Comparison of ENCODE assay signal across 28 mouse cellular contexts in the genomic region with DNA sequence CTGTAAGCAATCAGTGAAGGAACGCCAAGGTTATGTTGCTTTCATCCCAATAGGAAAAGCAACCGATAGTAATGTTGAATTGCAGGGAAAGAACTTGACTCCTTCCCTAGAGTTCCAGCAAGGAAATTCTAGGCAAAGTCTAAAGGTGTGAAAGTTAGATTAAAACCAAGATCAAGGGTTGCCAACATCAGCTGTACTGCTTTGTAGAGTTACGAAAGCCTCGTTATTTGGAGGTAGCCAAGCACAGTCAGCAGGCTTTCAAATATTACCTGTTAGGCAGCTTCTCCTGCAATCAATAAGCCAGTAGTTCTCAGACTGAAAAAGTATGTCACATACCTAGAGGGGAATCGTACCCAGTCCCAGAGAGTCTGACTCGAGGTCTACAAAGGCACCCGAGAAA. TPM values are rescaled to one million over a fixed set of nuclear protein-coding genes. Genes with fewer than 3 reads are reported as not detected.
A peak's percentile ranks its signal among the peaks of the same experiment; 100 is the strongest.
DNase-seq lines count a peak whose midpoint lies in the region; ATAC-seq and TF ChIP-seq lines count a peak whose summit lies in the region.
"Had no signal": no experiment of that assay in that cellular context is flagged by ENCODE, and none has a peak within 500 bp of the region (broad histone marks: within the 10 kb centered on the region; RNA-seq: fewer than 3 reads in every experiment).

No protein-coding gene starts in this region.

- TF ChIP-seq CTCF in kidney, adult 2 months (conservative IDR thresholded peaks at IDR 0.05; ENCODE audit: insufficient read depth, insufficient read length, low read depth, low read length): no peak
- no peak for TF ChIP-seq CTCF in liver, postnatal 0 days (IDR thresholded peaks at IDR 0.05; ENCODE audit: low read depth)
- TF ChIP-seq CTCF in gastrocnemius, adult 2 months (IDR thresholded peaks at IDR 0.05): no peak

- no peaks in the 10 kb centered on the region for H3K9me3 ChIP-seq in intestine, embryonic 14.5 days (ENCODE audit: control insufficient read depth, low read length)
- no peaks in the 10 kb centered on the region for H3K9me3 ChIP-seq in intestine, embryonic 15.5 days
- no peaks in the 10 kb centered on the region for H3K9me3 ChIP-seq in kidney, embryonic 16.5 days (ENCODE audit: low read length)
- no peaks in the 10 kb centered on the region for H3K9me3 ChIP-seq in liver, postnatal 0 days (ENCODE audit: low read length)
- no peaks in the 10 kb centered on the region for H3K9me3 ChIP-seq in liver, embryonic 11.5 days (ENCODE audit: control insufficient read depth, low read length)
- H3K9me3 ChIP-seq: G1E; heart, embryonic 12.5 days; heart, embryonic 15.5 days; hindbrain, embryonic 10.5 days; hindbrain, embryonic 13.5 days had no signal

- no peak for TF ChIP-seq POLR2A in kidney, adult 2 months (IDR thresholded peaks at IDR 0.05; ENCODE audit: low read depth, low read length)

- H3K27ac ChIP-seq in intestine, embryonic 14.5 days (ENCODE audit: low read depth): no peak overlapping the region
- H3K27ac ChIP-seq in intestine, embryonic 15.5 days: no peak overlapping the region
- peak overlapping the region; percentile 87 for H3K27ac ChIP-seq in kidney, adult 2 months (ENCODE audit: insufficient read depth, low read depth, low read length)
- no peak overlapping the region for H3K27ac ChIP-seq in kidney, embryonic 16.5 days (ENCODE audit: low read length)
- peak overlapping the region; percentile 12; the same call in 1 of the 2 replicates for H3K27ac ChIP-seq in liver, postnatal 0 days (ENCODE audit: low read depth)
- H3K27ac ChIP-seq in liver, embryonic 11.5 days (ENCODE audit: low read depth, low read length): no peak overlapping the region
- no peak overlapping the region for H3K27ac ChIP-seq in gastrocnemius, adult 2 months
- H3K27ac ChIP-seq: heart, embryonic 15.5 days; hindbrain, embryonic 10.5 days; hindbrain, embryonic 13.5 days had no signal

- DNase-seq in intestine, embryonic 14.5 days (ENCODE audit: low spot score): peak; percentile 16
- DNase-seq in kidney, adult 2 months: peak; percentile 81
- DNase-seq in liver, postnatal 0 days: no peak
- DNase-seq in liver, embryonic 11.5 days (ENCODE audit: low spot score): no peak
- DNase-seq in gastrocnemius, adult 2 months: no peak
- DNase-seq: adrenal gland, postnatal 10 days; adrenal gland, postnatal 36 days; B cell, adult 2 months; cerebellum, adult 18-20 months; cerebellum, adult 9-10 months; cerebellum, postnatal 14 days; gastrocnemius, postnatal 10 days; gastrocnemius, postnatal 36 days; heart, postnatal 10 days; heart, postnatal 36 days had no signal

- WGBS in intestine, embryonic 14.5 days: 86% methylated on average over 7 of the region's 7 CpGs
- 83% methylated on average over 7 of the region's 7 CpGs for WGBS in intestine, embryonic 15.5 days
- WGBS in kidney, adult 2 months: 64% methylated on average over 7 of the region's 7 CpGs
- WGBS in kidney, embryonic 16.5 days: 86% methylated on average over 7 of the region's 7 CpGs
- 77% methylated on average over 7 of the region's 7 CpGs for WGBS in liver, postnatal 0 days (ENCODE audit: insufficient replicate concordance)
- 86% methylated on average over 7 of the region's 7 CpGs for WGBS in liver, embryonic 11.5 days

- ATAC-seq in intestine, embryonic 14.5 days (replicated peaks; ENCODE audit: low FRiP score, low TSS enrichment, low read depth): no peak
- ATAC-seq in intestine, embryonic 15.5 days: no peak
- ATAC-seq in kidney, embryonic 16.5 days (ENCODE audit: low FRiP score, low TSS enrichment): no peak
- no peak for ATAC-seq in liver, postnatal 0 days
- ATAC-seq in liver, embryonic 11.5 days (replicated peaks; ENCODE audit: low FRiP score): no peak
- ATAC-seq: forebrain, embryonic 14.5 days; hindbrain, embryonic 16.5 days; Patski had no signal

- H3K9ac ChIP-seq in intestine, embryonic 14.5 days (ENCODE audit: low read length): no peak overlapping the region
- H3K9ac ChIP-seq in intestine, embryonic 15.5 days: no peak overlapping the region
- no peak overlapping the region for H3K9ac ChIP-seq in kidney, embryonic 16.5 days (replicated peaks; ENCODE audit: low read length)
- no peak overlapping the region for H3K9ac ChIP-seq in liver, postnatal 0 days (replicated peaks)
- H3K9ac ChIP-seq in liver, embryonic 11.5 days (ENCODE audit: low read depth, low read length): no peak overlapping the region
- H3K9ac ChIP-seq: heart, embryonic 12.5 days; heart, embryonic 15.5 days; hindbrain, embryonic 13.5 days had no signal

- TF ChIP-seq EP300 in liver, postnatal 0 days (IDR thresholded peaks at IDR 0.05; ENCODE audit: low read depth): no peak

- H3K4me3 ChIP-seq in intestine, embryonic 14.5 days (ENCODE audit: low read depth, low read length): no peak overlapping the region
- no peak overlapping the region for H3K4me3 ChIP-seq in intestine, embryonic 15.5 days (replicated peaks)
- no peak overlapping the region for H3K4me3 ChIP-seq in kidney, adult 2 months (ENCODE audit: insufficient read depth, low read depth, low read length)
- H3K4me3 ChIP-seq in kidney, embryonic 16.5 days (ENCODE audit: low read length): no peak overlapping the region
- no peak overlapping the region for H3K4me3 ChIP-seq in liver, postnatal 0 days (ENCODE audit: low read depth, low read length)
- no peak overlapping the region for H3K4me3 ChIP-seq in liver, embryonic 11.5 days (ENCODE audit: low read depth, low read length)
- H3K4me3 ChIP-seq in gastrocnemius, adult 2 months: no peak overlapping the region
- H3K4me3 ChIP-seq: heart, embryonic 12.5 days; heart, embryonic 15.5 days; hindbrain, embryonic 10.5 days; hindbrain, embryonic 13.5 days had no signal

- no peaks in the 10 kb centered on the region for H3K27me3 ChIP-seq in intestine, embryonic 14.5 days (replicated peaks; ENCODE audit: control insufficient read depth, insufficient read depth, low read length)
- H3K27me3 ChIP-seq in intestine, embryonic 15.5 days (replicated peaks): no peaks in the 10 kb centered on the region
- H3K27me3 ChIP-seq in kidney, adult 2 months (replicated peaks; ENCODE audit: control insufficient read depth, insufficient read depth, low read length): no peaks in the 10 kb centered on the region
- no peaks in the 10 kb centered on the region for H3K27me3 ChIP-seq in kidney, embryonic 16.5 days (ENCODE audit: insufficient read depth, low read length)
- H3K27me3 ChIP-seq in liver, postnatal 0 days (ENCODE audit: insufficient read depth, low read length): no peaks in the 10 kb centered on the region
- H3K27me3 ChIP-seq in liver, embryonic 11.5 days (replicated peaks; ENCODE audit: control insufficient read depth, insufficient read depth, low read length): no peaks in the 10 kb centered on the region
- H3K27me3 ChIP-seq: CH12.LX; heart, embryonic 12.5 days; heart, embryonic 15.5 days; hindbrain, embryonic 13.5 days; Patski had no signal

- H3K4me2 ChIP-seq in intestine, embryonic 14.5 days (ENCODE audit: low read length): no peak overlapping the region
- H3K4me2 ChIP-seq in intestine, embryonic 15.5 days (replicated peaks): no peak overlapping the region
- no peak overlapping the region for H3K4me2 ChIP-seq in kidney, embryonic 16.5 days (replicated peaks; ENCODE audit: low read depth, low read length)
- H3K4me2 ChIP-seq in liver, postnatal 0 days (ENCODE audit: low read depth, low read length): no peak overlapping the region
- H3K4me2 ChIP-seq in liver, embryonic 11.5 days: no peak overlapping the region
- H3K4me2 ChIP-seq: heart, embryonic 12.5 days; heart, embryonic 15.5 days; hindbrain, embryonic 13.5 days had no signal

- no peaks in the 10 kb centered on the region for H3K36me3 ChIP-seq in intestine, embryonic 14.5 days (ENCODE audit: control insufficient read depth, insufficient read depth, low read length)
- H3K36me3 ChIP-seq in intestine, embryonic 15.5 days: no peaks in the 10 kb centered on the region
- no peaks in the 10 kb centered on the region; the same call in 1 of the 2 replicates for H3K36me3 ChIP-seq in kidney, adult 2 months (ENCODE audit: control insufficient read depth, insufficient read depth, low read length)
- no peaks in the 10 kb centered on the region for H3K36me3 ChIP-seq in kidney, embryonic 16.5 days (ENCODE audit: insufficient read depth, low read length)
- no peaks in the 10 kb centered on the region for H3K36me3 ChIP-seq in liver, postnatal 0 days (replicated peaks; ENCODE audit: insufficient read depth, low read length)
- no peaks in the 10 kb centered on the region for H3K36me3 ChIP-seq in liver, embryonic 11.5 days (ENCODE audit: control insufficient read depth, insufficient read depth, low read length)
- H3K36me3 ChIP-seq: G1E; heart, embryonic 12.5 days; heart, embryonic 15.5 days; hindbrain, embryonic 10.5 days; hindbrain, embryonic 13.5 days had no signal

- intact Hi-C loops in gastrocnemius, adult 2 months (cut with DNase I): no loop called here

- H3K4me1 ChIP-seq in intestine, embryonic 14.5 days (replicated peaks; ENCODE audit: control insufficient read depth, insufficient read depth, low read length): no peaks in the 10 kb centered on the region
- no peaks in the 10 kb centered on the region for H3K4me1 ChIP-seq in intestine, embryonic 15.5 days (replicated peaks)
- H3K4me1 ChIP-seq in kidney, adult 2 months (ENCODE audit: control insufficient read depth, insufficient read depth, low read length): peaks cover 16% of the 10 kb centered on the region
- 0 out of 2 replicates have a peak, but pooled peaks cover 3% of the 10 kb centered on the region for H3K4me1 ChIP-seq in kidney, embryonic 16.5 days (ENCODE audit: insufficient read depth, low read length)
- H3K4me1 ChIP-seq in liver, postnatal 0 days (ENCODE audit: insufficient read depth): peaks cover 11% of the 10 kb centered on the region
- H3K4me1 ChIP-seq in liver, embryonic 11.5 days (replicated peaks; ENCODE audit: control insufficient read depth, insufficient read depth, low read length): peaks cover 3% of the 10 kb centered on the region
- H3K4me1 ChIP-seq: hindbrain, embryonic 10.5 days; hindbrain, embryonic 13.5 days had no signal

RNA-seq across cellular contexts. Expression of a gene that starts 58.4 kb away (rescaled TPM):
- polyA plus RNA-seq in intestine, embryonic 14.5 days (2014; fragmentation: Nextera tagmentation; extraction: Ambion mirVana): 0.16 TPM in 1 of 2 replicates, not detected in the other
- not detected in 2 replicates for polyA plus RNA-seq in intestine, embryonic 15.5 days (2015; fragmentation: Nextera tagmentation; extraction: Ambion mirVana)
- polyA plus RNA-seq in kidney, adult 2 months (2012; rRNA removed): not detected in 2 replicates
- 0.25 and 0.48 TPM in 2 replicates for polyA plus RNA-seq in kidney, embryonic 16.5 days (2015; fragmentation: Nextera tagmentation; extraction: Ambion mirVana)
- 0.60 and 0.67 TPM in 2 replicates for polyA plus RNA-seq in liver, postnatal 0 days (2015; fragmentation: Nextera tagmentation; extraction: Ambion mirVana)
- 1.7 and 1.9 TPM in 2 replicates for polyA plus RNA-seq in liver, embryonic 11.5 days (2014; fragmentation: Nextera tagmentation; extraction: Ambion mirVana)
- not detected for total RNA-seq in gastrocnemius, adult 2 months (2021)
- total RNA-seq: adrenal gland, adult 18-20 months; adrenal gland, postnatal 10 days; adrenal gland, postnatal 36 days; CH12.LX; gastrocnemius, postnatal 36 days; granulocyte monocyte progenitor cell, adult 5-6 weeks had no signal
- polyA plus RNA-seq: forebrain, embryonic 14.5 days; hindbrain, embryonic 16.5 days; Patski had no signal

Comparison
In these comparisons a context has a peak if more than half of its experiments do, and no peak if none do; other contexts are left out.
1. H3K27ac ChIP-seq: peak in kidney, adult 2 months (single experiment) and liver, postnatal 0 days (single experiment); none in intestine, embryonic 14.5 days (single experiment), intestine, embryonic 15.5 days (single experiment), kidney, embryonic 16.5 days (single experiment), liver, embryonic 11.5 days (single experiment) and gastrocnemius, adult 2 months (single experiment).
2. DNase-seq: peak in intestine, embryonic 14.5 days (single experiment) and kidney, adult 2 months (single experiment); none in liver, postnatal 0 days (single experiment), liver, embryonic 11.5 days (single experiment) and gastrocnemius, adult 2 months (single experiment).